Mouse (Mus musculus) right cerebral cortex, postnatal 14 days (tissue): Measurements from ENCODE around the gene Crip1.

Source experiments
- DNase-seq: peaks from one replicate; pipeline ENCODE4 v3.0.0; 2022

Crip1 gene

DNA sequence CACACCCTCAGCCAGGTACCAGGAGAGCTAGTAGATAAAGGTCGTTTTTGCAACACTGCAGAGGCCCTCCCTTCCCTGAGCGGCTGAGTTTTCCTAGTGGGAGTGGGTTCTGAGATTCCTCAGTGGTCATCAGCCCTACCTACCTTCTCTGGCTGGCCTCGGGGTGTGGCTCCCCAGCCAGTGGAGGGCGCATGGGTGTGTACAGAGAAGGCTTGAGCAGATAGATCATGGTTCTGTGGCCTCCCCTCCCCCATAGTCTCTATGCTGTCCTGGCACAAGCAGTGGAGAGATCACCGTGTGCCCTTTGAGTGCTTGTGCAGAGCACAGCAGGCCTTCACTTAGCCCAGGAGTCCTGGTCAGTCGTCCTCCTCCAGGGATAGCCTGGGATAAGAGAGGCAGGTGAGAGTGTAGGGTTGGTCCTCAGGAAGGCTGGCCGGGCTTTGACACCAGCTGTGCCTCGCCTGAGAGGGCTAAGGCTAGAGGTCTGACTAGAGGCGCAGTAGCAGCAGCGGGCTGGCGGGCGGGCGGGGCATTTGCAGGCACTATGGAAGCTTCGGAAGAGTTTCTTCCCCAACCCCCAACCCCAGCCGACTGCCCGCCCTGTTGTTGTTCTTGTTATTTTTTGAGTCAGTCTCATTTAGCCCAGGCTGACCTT, 2.4 kb downstream of the Crip1 start:
- DNase-seq: no peak

DNA sequence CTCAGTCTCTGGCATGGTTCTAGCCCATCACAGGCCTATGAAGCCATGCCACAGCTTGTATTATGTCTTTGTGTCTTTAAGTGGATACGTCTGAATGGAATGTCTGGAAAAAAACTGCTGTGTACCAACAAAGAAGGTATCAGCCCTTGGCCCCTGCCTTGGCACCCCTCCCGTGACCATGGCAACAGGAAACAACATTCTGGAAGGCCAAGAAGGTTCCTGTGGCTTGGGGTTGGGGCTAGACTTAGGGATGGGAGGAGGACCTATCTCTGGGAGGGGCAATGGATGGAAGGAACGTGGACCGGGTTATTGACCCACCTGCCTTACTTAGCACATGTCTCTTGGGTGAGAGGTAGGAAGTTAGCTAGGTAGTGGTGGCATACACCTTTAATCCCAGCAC, 3.2 kb downstream of the Crip1 start:
- DNase-seq: no peak

DNA sequence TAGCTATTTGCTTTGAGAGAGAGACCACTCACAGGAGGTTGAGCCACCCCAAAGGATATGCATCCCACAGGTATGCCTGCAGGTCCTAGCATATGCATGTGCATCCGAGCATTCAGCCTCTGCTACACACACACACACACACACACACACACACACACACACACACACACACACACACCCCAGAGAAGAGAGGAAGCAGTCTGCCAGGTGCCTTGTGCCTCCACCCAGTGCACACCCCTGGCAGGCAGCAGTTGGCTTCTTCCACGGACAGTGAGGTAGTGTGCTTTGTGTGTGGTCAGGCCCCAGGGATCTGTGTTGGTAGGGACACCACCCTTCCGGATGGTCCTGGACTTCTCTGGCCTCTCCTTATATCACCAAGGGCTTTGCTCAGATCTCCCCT, 3.8 kb downstream of the Crip1 start:
- DNase-seq: no peak

DNA sequence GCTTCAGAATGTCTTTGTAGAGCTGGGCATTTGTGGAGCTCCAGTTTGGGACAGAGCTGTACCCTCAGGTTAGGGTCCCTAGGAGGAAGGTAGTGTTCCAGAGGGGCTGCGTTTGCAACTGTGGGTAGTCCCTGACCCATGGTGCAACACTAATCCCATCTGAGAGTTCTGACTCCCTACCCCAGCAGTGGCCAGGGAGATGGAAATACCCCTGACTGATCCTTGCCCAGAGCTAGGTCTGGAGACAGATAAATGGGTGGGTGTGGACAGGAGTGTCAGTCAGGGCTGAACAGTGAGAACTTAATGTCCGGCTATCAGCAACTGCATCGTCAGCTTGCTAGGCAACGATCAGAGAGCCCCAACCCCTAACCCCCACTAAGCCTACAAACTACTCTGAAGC, 4.5 kb downstream of the Crip1 start:
- no peak for DNase-seq

DNA sequence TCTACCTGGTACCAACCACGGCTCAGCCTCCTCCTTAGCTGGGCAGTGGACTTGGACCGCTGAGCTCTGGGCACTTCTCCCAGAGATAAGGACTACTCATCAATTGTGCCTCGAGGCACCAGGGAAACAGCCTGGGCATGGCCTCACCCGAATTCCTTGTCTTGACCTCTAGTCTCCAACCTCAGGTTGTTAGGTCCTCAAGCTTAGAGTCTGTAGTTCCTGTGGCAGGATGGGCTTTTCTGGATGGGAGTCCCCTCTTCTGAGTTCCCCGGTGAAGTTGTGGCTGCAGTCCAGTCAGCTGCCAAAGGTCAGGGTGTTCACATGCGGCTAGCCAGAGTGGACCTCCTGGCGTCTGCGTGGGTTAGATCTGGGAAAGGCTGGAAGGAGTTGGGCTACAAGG, 4.9 kb downstream of the Crip1 start:
- DNase-seq: no peak

DNA sequence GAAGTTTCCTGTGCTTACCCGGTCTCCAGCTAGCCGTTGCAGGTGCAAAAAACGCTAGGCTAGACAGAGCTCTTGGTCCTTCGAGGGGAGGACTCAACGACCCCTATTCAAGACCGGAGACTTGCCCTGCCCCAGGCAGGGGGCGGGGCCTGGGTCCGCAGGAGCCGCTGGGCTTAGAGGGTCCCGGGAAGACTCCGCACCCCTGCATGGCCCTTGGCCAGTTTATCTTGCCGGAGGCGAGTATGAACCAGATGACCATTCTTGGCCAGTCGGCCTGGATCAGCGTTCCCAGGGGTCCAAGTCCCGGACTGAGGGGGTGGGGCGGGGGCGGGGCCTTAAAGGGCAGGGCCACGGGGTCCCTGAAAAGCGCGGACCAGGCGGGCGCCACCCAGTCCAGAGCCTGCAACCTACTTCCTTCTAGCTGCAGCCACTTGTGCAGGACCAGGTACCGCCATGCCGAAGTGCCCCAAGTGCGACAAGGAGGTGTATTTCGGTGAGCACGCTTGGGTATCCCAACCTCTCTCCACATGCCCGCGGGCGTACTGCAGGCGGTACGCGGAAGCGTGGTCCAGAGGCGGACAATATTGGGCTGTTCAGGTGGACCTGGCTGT, 5.7 kb downstream of the Crip1 start:
- no peak for DNase-seq

GRCm38 (mm10) chr12:113152272-113152661, 6.2 kb downstream of the Crip1 start:
- no peak for DNase-seq

- no peak for DNase-seq
Measured at GRCm38 (mm10) chr12:113152991-113153525, 6.9 kb downstream of the Crip1 start.

DNA sequence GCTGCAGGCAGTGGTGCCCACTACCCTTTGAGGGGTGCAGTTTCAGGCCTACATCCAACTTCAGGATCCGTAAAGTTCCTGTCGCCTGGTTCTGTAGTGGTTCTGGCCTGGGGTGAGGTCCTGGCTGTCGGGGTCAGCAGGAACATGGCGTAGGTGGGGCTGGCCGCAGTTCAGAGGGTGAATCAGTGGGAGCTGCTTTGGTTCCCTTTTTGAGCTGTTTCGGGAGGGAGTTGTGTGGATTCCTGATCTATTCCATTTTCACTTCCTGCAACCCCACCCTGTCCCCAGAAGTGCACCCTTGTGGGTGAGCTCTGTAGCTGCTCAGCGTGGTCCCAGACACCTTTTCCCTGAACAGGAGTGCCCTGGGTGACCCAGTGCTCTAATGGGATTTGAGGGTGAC, 7.9 kb downstream of the Crip1 start:
- DNase-seq: no peak

DNA sequence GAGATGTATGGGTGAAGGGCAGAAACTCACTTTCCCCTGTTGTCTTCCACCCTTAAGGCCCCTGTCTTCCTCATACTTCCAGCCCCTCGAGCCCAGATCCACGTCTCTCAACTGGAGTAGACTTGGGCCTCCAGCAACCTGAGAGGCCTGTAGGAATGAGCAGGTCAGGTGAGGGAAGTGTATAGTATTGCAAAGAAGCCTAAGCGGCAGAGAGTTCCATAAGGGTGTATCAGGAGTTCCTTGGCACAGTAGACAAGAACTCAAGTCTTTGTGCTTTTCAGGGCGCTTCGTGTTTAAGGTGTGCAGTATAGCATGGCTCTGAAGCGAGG, 8.6 kb downstream of the Crip1 start:
- DNase-seq: no peak

DNA sequence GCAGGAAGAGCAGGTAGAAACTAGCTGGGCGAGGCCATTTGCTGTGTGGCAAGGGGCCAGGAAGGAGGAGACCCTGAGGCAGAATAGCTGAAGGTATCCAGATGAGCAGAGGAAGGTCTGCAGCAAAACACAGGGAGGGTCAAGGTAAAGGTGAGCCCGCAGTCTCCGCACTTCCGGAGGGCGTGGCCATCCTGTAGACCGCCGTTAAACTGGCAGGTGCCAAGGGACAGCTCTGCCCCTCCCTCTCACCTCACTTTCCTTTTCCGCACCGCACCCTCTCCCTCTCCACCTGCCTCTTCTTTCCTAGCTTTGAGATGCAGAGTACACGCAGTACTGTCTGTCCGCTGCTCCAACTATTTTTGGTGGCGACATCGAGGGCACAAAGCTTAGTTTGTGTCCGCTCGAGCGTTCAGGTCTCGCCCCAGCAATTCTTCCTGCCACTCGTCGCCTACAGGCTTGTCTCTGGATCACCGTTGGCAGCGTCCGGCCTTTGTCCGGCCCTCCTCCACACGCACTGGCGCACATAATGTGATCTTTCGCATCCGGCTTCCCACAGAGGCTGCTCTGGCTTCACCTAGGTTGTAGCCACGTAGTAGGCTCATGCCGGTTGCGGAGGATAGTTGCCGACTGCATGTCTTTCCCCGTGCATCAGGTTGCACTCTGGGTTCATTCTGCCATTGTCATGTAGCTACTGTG, 9.1 kb downstream of the Crip1 start:
- DNase-seq: no peak

DNA sequence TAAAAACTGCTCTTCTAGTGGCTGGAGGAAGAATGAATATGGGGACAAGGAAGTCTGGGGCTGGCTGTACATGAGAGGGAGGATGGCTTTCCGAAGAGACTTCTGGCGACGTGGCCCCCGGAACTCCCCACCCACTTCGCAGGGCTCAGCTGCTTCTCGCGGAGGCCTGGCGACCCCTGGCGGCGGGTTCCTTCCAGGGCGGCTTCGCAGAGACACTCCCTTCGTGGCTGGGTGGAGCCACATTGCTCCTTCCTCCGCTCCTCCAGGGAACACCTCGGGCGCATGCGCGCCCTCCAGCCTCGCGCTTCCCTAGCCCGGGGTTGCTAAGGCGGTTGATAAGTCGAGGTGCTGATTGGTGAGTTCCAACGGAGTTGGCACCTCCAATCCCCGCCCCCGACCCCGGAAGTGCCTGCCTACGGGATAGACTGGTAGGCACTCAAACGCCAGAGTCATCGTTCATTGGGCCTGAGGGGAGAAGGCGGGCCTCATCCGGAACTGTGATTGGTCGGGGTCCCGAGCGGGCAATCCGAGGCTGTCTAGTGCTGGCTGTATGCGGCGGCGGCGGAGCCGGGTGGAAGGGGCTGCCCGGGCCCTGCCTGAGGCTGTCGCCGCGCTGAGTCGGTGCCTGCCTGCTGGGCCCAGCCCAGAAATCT, 9.9 kb downstream of the Crip1 start, which contains the start of gene Tedc1:
TSS of gene Tedc1 (plus strand) at position 535 of the 653 bp plus-strand sequence.
- peak; percentile 100 for DNase-seq

DNA sequence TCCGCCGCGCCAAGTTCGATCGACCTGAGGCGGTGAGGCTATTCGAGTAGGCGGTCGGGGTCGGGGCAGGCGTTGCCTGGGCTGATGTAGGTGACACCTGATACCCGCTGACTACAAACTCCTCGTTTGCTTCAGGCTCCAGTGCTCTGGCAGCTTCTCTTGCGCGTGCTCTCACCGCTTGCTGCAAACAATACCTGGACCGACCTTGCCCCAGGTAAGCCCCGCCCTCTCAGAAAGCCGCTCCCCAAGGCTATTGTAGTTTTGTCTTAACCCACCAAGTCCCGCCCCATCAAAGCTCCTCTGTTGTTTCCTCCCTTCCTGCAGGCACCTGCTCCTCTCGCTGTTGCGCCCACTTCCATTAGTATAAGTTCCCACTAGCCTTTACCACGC, 10.4 kb downstream of the Crip1 start:
- no peak for DNase-seq

GRCm38 (mm10) chr12:113157002-113157401, 10.9 kb downstream of the Crip1 start:
- DNase-seq: no peak

- DNase-seq: no peak
Measured at GRCm38 (mm10) chr12:113157521-113157920, 11.4 kb downstream of the Crip1 start.

GRCm38 (mm10) chr12:113157971-113158370, 11.9 kb downstream of the Crip1 start:
- DNase-seq: no peak

- no peak for DNase-seq
Measured at GRCm38 (mm10) chr12:113163561-113164006, 17.5 kb downstream of the Crip1 start.

DNA sequence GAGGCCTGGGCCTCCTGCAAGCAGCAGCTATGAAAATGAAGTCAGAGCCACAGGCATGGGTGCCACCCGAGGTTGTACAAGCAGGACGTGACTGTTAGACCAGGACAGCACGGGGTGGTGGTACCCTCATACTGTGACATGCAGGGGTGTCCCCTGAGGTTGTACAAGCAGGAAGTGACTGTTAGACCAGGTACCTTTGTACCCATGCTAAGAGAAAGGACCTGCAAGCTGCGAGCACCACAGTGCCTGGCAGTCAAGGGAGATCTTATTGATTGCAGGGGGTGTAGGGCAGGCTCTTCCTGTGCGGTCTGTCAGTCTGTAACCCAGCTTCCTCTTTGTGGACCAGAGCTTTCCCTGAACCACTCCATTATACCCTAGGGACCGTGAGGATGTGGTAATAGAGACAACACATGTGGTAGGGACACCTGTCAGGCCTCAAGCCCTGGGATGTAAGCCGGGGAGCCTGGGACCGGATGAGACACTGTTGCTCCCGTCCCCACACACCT, 22.0 kb downstream of the Crip1 start:
- no peak for DNase-seq

GRCm38 (mm10) chr12:113176960-113177725, 31.0 kb downstream of the Crip1 start:
- no peak for DNase-seq

DNA sequence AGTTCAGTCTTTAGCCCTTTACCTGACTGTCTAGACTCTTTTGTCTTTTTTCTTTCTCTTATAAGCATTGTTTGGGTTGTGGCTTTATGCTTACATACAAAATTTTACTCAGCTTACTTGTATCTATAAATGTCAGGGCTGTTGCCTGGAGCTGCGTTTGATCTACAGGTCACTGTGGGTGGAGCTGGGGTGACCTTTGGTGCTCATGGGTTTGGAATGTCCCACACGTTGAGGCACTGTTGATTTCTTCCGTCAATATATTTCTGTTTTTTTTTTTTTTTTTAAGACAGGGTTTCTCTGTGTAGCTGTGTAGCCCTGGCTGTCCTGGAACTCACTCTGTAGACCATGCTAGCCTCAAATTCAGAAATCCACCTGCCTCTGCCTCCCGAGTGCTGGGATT, 34.9 kb downstream of the Crip1 start:
- no peak for DNase-seq

DNA sequence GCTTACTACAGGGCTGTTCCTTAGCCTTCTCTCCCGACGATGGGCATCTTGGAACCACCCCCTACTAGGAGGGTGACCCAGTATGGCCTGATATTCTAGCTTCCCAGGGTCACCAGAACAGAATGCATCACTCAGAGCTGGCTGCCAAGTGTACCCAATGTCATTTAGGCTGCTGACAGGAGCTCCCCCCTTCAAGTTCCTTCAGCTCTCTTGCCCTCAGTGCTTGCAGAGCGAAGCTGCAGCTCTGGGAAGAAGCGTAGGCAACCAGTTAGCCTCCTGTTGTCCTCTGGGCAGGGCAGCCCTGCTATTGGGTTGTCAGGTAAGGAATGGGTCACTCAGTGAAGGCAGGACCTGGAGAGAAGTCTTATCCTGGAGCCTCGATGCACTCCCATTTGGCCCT, 38.8 kb downstream of the Crip1 start:
- DNase-seq: no peak

- DNase-seq: peak; percentile 44
Measured at GRCm38 (mm10) chr12:113185442-113186291, 39.6 kb downstream of the Crip1 start, which contains the start of gene Tmem121. TSS of gene Tmem121 (plus strand) at chr12:113185930.
